Mouse (Mus musculus): ENCODE measurements around the gene Cops9.

DNA sequence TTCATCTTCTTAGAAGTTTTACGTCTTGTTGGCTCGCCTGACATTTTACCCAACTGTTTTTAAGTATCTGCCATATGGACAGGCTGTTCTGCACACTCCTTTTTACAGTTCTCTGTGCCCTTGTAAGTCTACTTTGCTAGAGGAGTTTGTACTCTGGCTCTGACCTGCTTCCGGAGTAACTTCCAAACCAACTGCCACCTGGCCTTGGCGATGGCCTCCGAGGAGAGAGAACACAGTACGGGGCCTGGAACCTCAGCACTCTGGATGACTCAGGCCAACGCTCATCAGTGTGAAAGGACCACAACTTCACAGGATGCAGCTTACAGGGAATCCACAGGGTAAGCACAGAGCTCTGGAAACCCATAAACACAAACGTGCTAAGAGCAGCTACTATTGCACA, 8.1 kb downstream of the Cops9 start:
- TF ChIP-seq POLR2A (IDR thresholded peaks at IDR 0.05; ENCODE audit: control insufficient read depth in 1 of 2, insufficient read depth in 1 of 2, low read depth in 1 of 2, low read length in 2 of 2, poor library complexity in 1 of 2) = no peak
- no peak for TF ChIP-seq EP300 (IDR thresholded peaks at IDR 0.05; ENCODE audit: low read depth in 1 of 2, low read length in 2 of 2)
- no peak for TF ChIP-seq JUND (IDR thresholded peaks at IDR 0.05; ENCODE audit: low read depth, low read length)
- TF ChIP-seq POLR2AphosphoS5 (IDR thresholded peaks at IDR 0.05; ENCODE audit: borderline replicate concordance, low read depth, low read length) = no peak
- no peak for TF ChIP-seq CTCF (IDR thresholded peaks at IDR 0.05 in 2 of 3, conservative IDR thresholded peaks at IDR 0.05 in 1 of 3; ENCODE audit: control insufficient read depth in 1 of 3, insufficient read depth in 1 of 3, low read depth in 2 of 3, low read length in 3 of 3, poor library complexity in 1 of 3, severe bottlenecking in 1 of 3)
- TF ChIP-seq RCOR1 (IDR thresholded peaks at IDR 0.05; ENCODE audit: low read depth, low read length) = no peak
